Mouse (Mus musculus): ENCODE results near the gene Naa15.
"Not testable (repeated sequence)": the region's sequence is repeated elsewhere in the genome, so short reads cannot be mapped to it uniquely, and the experiment has no call there.

The Naa15 gene

DNA sequence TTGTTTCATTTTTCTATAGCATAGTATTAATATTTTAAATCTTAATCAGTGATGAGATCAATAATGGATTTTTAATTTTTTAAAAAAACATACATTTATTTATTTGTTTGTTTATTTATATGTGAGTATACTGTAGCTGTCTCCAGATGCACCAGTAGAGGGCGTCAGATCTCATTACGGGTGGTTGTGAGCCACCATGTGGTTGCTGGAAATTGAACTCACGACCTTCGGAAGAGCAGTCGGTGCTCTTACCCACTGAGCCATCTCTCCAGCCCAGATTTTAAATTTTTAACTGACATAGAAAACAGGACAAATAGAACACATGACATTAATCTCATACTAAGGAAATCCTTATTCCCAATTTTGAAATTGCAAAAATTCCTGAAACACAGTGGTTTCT, 19.4 kb downstream of the Naa15 start:
- not testable (repeated sequence) for DNase-seq (ENCODE audit: low read depth, low spot score)

DNA sequence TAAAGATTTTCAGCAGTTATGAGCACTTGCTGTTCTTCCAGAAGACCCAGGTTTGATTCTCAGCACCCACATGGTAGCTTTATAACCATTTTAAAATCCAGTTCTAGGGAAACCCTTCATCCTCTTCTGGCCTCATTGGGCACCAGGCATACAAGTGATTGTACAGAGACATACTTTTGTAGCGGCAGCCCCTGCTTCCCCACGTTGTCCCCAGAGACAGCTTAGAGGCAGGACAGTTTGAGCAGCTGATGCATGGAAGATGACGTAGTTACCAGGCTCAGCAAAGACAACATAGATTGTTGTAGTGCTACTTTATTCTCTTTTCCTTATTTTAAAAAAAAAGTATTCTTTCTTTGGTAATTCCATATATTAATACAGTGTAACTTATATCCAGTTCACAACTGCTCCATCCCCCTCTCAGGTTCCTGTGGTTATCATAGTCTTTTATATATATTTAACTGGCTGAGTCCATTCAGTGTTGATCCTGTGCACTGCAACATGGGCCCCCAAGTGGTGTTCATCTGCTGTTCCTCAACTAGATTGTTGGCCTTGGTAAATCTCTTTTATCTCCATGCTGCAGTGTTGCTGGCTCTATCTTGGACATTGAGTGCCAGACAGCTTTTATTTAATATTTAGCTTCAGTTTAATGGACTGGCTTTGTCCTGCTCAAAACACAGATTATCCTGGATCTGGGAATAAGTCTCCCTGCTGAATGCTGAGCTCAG, 20.1 kb downstream of the Naa15 start:
- no peak for DNase-seq (ENCODE audit: low read depth, low spot score)

DNA sequence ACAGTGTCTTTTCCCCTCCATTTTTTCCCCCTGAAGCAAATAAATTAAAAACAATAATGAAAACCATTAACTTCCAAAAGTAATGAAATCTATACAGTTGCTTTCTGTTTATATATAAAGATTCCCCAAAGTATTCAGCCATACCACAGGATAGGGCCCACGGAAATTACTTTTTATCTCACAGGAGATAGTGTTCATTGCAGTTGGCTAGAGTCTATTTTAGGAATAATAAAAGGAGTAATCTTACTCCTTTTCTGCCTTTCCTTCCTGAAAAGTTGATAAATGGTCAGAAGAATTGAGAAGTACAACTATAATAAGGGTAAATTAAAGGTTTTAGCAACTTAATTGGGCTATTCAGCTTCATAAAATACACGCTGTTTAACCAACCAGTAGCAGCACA, 53.6 kb downstream of the Naa15 start:
- DNase-seq (ENCODE audit: low read depth, low spot score): no peak

DNA sequence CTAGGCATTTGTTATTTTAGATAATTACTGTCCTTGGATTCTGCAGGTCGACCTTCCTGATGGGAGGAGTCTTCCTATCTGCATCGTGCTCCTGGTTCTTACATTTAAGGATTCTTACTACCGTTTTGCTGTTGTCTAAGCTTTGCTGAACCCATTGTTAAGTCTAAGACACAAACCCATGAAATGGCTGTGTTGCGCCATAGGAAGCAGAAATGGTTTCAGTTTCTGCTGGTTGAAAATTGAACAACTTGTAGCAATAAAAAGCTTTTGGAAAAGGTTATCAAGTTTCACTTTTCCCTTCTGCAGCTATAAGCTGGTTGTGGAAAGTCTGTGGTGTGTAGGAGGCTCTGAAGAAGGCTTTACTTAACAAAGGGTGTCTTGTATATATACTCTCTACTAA, 60.8 kb downstream of the Naa15 start:
- DNase-seq (ENCODE audit: low read depth, low spot score): no peak

DNA sequence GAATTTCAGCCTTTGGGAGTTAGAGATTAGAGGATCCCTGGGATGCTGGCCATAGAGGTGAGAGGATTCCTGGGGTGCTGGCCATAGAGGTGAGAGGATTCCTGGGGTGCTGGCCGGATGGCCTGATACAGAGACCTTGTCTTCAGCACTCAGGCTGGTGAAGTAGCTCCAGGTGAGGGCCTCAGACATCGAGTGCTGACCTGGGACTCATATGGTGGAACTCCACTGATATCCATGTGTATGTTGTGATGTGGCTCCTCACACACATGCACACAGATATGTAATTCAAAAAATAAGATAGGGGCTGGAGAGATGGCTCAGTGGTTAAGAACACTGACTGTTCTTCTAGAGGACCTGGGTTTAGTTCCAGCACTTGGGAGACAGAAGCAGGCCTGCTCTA, 64.9 kb downstream of the Naa15 start:
- no peak for DNase-seq (ENCODE audit: low read depth, low spot score)

DNA sequence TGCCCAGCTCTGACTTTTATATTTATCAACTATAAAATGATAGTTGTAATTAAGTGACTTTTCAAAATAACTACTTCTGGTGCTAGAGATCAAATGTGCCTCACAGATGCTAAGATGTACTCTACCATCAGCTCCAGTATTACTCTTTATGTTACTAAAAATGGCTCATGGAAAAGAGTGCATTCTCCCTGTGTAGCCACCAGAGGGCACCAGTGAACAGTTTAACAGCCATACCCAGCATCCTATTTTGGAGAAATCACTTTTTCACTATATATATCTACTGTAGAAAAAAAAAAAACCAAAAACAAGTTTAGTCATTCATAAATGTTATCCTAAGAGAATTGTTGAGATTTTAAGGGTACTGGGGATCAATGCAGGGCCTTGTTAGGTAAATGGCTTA, 66.1 kb downstream of the Naa15 start:
- no peak for DNase-seq (ENCODE audit: low read depth, low spot score)

DNA sequence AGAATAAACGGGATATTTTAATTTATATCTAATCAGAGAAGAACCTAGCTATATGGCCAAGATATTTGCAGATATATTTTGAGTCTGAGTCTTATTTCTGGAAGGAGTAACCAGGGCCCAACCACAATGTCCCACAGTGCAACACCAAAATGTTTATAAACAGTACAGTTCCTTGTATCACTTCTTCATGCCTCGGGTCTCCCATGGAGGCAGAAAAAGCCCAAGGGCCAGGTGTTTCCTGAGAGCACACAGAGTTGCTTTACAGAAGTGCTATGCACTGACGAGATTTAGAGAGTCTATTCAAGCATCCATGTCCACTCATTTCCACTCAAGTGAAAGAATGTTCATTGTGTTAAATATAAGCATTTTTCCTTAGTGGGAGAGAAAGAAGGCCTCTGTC, 66.9 kb downstream of the Naa15 start:
- no peak for DNase-seq (ENCODE audit: low read depth, low spot score)

DNA sequence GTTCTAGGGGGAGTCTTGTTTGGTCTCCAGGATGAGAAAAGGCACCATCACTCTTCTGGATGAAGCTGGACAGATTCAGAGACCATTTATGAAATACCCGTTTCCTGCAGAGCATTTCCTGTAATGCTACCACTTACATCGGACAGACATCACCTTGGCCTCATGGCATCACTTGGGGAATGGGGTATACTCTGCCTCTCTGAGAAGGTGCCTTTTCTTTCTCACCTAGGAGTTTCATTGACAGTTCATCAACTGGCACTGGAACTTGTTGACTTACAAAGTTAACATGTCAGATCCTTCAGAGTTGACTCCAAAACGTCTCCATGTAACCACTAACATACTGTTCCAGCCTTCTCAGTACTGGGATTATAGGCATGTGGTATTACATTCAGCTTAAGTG, 67.8 kb downstream of the Naa15 start:
- no peak for DNase-seq (ENCODE audit: low read depth, low spot score)

DNA sequence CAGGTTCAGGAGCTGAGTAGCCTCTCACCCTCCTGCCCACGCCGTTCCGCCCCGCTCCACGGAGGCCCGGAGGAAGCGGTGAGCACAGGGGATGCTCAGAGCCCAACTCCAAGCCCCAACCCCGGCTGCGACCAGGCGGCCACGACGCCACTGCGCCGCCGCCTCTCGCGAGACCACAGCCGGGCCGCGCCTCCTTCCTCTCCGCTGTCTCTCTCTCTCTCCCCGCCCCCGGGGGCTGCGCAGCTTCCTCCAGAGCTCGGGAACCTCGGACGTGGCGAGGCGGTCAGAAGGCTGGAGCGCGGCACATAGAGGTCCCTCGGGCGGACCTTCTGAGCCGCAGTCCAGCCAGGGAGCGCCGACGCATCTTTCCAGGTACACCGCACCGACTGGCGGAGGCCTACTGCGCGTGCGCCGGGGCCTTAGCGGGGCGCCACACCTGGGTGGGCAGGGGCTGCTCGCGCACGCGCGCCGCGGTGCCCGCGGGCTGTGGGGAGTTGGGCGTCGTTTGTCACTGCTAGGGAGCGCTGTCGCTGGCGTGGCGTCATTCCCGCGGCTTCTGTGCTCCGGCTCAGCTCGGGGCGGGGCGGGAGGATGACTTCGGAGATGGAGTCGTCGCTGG, 68.9 kb downstream of the Naa15 start, which contains the start of gene Rab33b:
TSS of gene Rab33b (plus strand) at position 180 of the 619 bp plus-strand sequence.
- peak; percentile 79 for DNase-seq (ENCODE audit: low read depth, low spot score)

DNA sequence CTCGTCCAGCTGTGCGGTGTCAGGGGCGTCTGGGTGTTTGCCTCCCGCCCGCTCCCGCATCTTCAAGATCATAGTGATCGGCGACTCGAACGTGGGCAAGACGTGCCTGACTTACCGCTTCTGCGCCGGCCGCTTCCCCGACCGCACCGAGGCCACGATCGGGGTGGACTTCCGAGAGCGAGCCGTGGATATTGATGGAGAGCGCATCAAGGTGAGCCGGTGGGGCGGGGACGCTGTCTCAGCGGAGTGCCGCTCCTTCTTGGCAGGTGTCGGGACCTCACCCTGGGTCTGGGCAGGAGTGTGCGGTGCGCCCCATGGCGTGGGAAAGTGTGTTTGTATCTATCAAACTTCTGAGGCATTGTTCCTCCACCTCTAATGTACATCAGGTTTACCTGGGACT, 69.4 kb downstream of the Naa15 start:
- DNase-seq (ENCODE audit: low read depth, low spot score): no peak

DNA sequence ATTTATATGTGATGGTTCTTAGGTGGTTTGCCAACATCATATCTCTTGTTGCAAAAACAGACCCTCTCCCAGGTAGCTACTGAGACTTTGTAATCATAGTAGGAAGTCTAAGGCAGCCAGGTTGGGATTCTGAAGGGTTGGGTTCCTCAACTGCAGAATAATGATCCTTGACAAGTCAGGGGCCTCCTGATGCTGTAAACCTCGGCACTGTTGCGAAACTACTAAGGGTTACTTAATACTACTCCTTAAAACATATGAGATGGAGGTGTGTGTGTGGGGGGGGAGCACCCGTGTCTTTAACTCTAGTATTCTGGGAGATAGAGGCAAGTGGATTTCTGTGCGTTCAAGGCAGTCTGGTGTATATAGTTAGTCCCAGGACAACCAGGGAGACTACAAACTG, 70.4 kb downstream of the Naa15 start:
- DNase-seq (ENCODE audit: low read depth, low spot score): no peak

DNA sequence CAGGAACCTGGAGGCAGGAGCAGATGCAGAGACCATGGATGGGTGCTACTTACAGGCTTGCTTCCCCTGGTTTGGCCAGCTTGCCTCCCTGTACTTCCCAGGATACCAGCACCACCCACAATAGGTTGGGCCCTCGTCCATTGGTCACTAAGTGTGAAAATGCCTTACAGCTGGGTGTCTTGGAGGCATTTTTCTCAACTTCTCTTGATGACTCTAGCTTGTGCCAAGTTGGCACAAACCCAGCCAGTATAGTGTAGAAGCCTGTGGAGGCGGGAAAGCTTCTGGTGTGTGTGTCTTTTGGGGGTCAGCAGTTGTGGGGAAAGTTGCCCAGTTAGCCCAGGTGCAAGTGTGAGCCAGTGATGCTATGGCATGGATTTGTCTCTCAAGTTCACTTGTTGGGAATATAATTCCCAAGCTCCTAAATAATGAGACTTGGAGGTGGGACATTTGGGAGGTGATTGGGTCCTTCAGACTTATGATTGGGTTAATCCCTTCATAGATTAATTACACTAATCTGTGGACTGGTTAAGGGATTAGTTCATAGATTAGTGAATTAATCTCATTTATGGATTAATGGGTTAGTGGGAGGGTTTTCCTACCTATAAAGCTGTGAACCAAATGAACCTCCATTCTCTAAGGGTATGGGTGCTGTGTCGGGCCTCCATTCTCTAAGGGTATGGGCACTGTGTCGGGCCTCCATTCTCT, 71.7 kb downstream of the Naa15 start:
- peak; percentile 53 for DNase-seq (ENCODE audit: low read depth, low spot score)

DNA sequence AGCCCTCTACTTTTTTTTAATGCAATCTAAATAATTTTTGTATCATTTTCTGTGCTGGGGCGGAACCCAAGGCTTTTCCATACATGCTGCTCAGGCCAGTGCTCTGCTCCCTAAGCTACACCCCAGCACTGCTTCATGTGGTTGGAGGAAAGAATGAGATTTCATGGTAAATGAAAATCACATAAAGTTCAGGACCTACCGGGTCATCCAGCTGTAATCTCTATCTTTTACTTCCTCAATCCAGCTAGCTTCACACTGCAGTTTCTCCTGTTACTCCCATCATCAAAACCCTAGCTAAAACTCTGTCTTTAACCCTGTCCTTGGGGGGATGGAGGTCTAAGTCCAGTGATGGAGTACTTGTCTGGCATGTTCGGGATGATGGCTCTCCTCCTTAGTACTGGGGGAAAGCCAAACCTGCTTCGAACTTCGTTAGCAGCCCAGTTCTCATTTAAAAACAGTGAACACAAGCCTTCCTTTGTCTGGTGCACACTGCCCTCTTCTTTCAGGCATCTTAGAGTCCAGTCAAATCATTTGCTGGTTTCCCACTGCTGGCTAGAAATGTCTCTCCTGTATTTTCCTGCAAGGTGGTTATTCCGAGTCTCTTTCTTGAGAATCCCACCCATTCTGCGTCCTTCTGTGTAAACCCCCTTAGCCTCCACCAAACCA, 75.3 kb downstream of the Naa15 start:
- DNase-seq (ENCODE audit: low read depth, low spot score): no peak

DNA sequence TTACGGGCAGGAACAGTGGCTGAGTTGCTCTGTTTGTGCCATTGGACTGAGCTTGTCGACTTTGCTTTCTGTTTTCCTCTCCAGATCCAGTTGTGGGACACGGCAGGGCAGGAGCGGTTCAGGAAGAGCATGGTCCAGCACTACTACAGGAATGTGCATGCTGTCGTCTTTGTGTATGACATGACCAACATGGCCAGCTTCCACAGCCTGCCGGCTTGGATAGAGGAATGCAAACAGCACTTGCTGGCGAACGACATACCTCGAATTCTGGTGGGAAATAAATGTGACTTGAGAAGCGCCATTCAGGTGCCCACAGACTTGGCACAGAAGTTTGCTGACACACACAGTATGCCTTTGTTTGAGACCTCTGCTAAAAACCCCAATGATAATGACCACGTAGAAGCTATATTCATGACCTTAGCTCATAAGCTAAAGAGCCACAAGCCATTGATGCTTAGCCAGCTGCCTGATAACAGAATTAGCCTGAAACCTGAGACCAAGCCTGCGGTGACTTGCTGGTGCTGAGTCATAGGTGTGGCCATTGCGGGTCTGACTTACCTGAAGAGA, 78.4 kb downstream of the Naa15 start:
- no peak for DNase-seq (ENCODE audit: low read depth, low spot score)

DNA sequence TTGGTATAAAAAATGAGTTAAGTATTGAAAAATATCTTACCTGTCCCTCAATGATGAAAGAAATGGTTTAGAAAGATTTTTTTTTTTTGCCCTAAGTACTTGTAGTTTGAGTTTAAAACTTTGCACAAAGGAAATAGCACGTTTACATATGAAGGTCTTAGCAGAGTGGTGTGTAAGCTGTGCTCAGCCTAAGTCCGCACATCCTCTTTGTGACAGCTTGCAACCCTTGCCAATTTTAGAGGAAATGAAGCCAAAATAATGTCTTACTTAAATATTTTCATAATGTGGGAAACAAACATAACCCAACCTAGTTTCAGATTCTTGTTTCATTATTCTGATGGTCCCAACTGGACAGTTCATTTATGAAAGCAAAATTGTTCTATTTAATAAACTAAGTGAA, 79.5 kb downstream of the Naa15 start:
- DNase-seq (ENCODE audit: low read depth, low spot score): no peak

DNA sequence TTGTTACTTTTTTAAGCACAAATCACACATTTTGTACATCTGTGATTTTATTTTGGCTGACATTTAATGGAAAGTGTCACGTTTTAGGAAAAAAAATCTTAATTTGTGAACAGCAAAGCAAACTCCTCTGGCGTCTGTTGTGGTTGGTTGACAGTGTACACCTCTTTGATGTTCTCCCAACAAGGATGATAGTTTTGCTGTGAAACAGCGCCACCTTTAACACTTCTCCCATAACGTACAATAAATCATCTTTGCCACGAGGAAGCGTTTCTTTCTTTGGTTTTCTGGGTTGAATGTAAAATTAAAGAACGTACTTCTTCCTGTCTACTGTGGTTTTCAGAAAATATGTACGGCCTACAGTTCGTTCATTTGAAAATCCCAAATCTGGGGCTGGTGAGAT, 80.7 kb downstream of the Naa15 start:
- DNase-seq (ENCODE audit: low read depth, low spot score): no peak

DNA sequence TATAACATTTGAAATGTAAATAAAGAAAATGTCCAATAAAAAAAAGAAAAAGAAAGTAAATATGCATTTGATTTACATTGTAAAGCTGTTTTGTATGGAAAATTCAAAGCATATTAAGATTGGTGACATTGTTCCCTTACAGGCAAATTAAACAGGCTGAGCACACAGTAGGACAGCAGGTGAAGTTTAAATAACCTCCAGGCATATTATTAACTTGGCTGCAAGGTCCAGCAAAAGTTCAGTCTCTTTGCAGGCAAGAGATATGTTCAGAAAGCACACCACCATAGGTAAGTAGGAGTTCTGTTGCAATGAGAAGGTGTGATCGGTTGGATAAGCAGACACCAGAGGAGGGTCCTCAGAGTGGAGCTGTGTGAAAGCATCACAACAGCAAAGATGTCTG, 83.0 kb downstream of the Naa15 start:
- no peak for DNase-seq (ENCODE audit: low read depth, low spot score)

DNA sequence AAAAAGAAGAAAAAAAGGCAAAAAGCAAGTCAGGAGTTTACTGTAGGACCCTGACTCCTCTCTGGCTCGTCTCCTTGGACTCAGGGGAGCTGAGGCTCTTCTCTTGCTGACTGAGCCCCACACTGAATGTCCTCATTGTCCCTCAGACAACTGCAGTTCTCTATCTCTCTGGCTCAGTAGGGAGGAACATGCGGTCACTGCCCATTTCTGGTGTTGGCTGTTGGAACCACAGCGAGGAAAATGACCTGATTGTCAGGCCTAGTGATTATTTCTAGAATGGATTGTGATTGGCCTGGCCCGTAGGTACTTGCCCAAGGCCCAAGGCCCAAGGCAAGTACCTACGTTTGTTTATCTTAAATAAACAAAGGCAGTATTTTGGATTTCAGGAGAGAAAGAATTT, 83.7 kb downstream of the Naa15 start:
- no peak for DNase-seq (ENCODE audit: low read depth, low spot score)

DNA sequence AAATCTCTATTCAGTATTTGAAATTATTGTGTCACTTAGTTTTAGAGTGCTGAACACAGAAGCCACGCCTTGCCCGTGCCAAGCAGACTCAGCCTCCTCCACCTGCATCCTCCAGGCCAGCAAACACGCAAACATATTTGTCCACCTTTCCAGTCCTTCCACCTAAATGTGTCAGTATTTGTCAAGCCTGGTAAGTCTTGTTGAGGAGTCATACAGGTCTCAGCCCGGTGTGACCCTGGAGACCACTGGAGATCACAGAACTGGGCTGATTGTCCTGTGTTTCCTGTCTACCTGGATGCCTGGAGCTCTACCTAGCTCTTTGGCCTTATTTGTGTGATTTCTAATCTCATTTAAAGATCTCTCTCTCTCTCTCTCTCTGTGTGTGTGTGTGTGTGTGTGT, 84.9 kb downstream of the Naa15 start:
- no peak for DNase-seq (ENCODE audit: low read depth, low spot score)

DNA sequence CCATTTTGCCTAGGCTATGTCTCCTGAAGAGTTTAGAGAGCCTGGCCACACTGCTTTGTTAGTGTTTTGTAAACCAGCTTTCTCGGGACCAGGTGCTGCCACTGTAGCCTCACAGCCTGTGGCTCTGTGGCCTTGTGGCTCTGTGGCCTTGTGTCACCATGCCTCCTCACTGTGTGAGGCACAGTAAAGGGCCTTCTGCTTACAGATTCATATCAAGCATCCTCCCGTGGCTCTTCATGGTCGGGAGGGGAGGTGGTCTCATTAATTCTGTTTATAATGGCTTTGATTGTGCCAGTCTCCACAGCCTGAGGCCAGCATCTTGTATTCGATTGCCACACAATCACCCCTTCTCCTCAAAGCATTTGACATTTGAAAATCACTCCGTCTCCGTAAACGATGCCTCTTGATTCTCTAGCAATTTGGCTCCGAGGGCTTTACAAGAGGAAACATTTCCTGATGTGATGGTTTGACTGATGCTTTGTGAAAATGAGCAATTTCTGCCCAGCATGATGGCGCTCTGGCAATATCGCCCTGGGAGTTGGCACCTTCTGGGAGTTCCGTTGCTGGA, 89.5 kb downstream of the Naa15 start:
- DNase-seq (ENCODE audit: low read depth, low spot score): no peak

DNA sequence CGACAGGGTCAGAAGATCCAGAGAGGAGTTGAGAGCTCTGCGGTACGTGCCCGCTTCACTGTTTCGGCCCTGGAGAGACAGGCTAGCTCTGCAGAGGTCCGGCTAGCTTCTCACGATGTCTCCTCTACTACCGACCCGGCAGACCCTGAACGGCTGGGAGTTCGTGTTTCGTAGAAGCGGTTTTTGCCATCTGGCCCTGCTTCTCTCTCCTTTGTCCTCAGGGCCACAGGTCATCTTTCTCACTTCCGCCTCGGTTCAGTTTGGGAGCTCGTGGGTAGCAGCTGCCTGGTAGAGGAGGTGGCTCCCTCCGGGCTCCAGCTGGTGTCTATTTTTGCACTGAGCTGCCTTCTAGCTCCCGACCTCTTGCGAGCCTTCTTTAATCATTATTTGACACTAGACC, 90.5 kb downstream of the Naa15 start:
- DNase-seq (ENCODE audit: low read depth, low spot score): no peak

DNA sequence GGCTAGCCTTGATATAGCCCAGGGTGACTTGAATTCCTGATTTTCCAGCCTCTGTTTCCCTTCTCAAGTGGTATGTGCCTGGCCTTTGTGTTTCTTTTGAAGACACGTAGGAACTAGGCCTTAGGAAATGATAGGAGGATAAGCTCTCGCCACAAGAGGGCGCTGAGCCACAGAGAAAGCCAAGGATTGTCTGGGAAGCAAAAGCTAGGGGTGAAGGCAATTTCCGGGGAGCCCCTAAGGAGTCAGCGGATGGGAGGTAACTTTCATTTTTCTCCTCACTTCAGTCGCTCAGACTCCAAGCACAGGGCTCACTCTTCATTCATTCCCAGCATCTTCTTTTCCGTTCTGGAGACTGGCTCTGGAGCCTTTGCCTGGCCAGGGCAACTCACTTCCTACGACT, 96.0 kb downstream of the Naa15 start:
- peak; percentile 34 for DNase-seq (ENCODE audit: low read depth, low spot score)

All from retina, adult 2 months (tissue).